Mouse (Mus musculus): ENCODE measurements around the gene Tgtp1.
"Not testable (repeated sequence)": the region's sequence is repeated elsewhere in the genome, so short reads cannot be mapped to it uniquely, and the experiment has no call there.

The Tgtp1 gene

DNA sequence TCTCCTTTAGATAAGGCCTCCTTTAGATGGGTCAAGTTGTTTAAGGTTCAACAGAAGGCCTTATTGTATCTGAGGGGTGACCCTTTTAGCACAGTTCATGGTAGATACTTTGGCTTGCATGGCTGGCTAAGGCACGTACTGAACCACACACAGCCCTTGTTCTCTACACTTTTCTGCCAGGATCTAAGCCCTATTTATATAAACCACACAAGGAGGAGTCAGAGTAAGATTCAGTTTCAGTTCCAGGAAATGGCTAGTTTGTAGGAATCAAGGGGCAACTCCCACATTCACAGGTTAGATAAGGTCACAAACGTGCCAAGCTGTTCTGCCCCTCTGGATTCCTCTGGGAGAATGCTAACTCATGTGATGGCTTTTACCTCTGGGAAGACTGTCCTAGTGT, at the start of gene Tgtp1:
Gene Tgtp1 (minus strand): TSS at position 155 of the 400 bp plus-strand sequence.
- H3K27me3 ChIP-seq (ENCODE audit: insufficient read depth, low read length); H3K4me3 ChIP-seq (replicated peaks; ENCODE audit: low read length); H3K9me3 ChIP-seq (ENCODE audit: low read length); H3K36me3 ChIP-seq (ENCODE audit: insufficient read depth, low read length): not testable (repeated sequence)
- H3K4me1 ChIP-seq (replicated peaks; ENCODE audit: low read depth, low read length) = peaks cover 23% of the 10 kb centered on the region

DNA sequence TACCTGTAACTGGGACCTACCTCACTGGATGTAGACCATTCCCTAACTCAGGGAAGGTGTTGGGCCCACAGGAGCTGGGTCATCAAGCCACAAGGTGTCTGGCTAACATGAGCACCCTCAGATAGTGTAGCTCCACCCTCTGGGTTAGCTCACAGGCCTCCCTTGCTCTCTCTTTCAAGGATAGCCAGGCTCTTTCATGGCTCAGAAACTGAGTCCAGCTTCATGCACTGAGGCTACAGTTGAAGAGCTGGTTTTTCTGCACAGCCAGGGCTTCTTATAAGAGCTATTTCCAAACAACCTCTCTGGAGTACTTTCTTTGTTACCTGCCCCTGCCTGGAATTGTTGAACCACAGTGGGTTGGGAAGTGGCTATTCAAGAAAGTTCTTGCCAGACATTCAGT, 18.1 kb upstream of the Tgtp1 start:
- H3K36me3 ChIP-seq (ENCODE audit: insufficient read depth, low read length); H3K4me3 ChIP-seq (replicated peaks; ENCODE audit: low read length); H3K27me3 ChIP-seq (ENCODE audit: insufficient read depth, low read length); H3K9me3 ChIP-seq (ENCODE audit: low read length); H3K4me1 ChIP-seq (replicated peaks; ENCODE audit: low read depth, low read length): not testable (repeated sequence)

DNA sequence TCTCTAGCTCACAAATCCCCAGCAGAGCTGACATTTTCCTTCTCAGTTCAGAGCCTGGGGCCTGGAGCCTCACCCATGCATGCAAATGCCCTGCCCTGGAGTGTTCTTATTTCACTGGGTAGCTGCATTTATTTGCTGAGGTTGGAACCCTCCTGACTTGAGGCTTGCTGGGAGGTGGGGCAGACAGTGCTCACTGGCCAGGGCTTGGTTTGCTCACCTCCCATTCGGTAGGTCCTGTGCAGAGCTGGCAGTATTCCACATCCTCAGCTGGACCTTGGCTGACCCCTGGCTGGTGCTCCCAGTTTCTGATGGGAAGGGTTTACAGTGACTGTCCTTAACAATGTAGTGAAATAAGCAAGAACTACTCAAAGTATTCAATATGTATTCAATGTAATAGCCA, 12.8 kb upstream of the Tgtp1 start:
- H3K36me3 ChIP-seq (ENCODE audit: insufficient read depth, low read length); H3K4me3 ChIP-seq (replicated peaks; ENCODE audit: low read length); H3K27me3 ChIP-seq (ENCODE audit: insufficient read depth, low read length); H3K9me3 ChIP-seq (ENCODE audit: low read length); H3K4me1 ChIP-seq (replicated peaks; ENCODE audit: low read depth, low read length): not testable (repeated sequence)

DNA sequence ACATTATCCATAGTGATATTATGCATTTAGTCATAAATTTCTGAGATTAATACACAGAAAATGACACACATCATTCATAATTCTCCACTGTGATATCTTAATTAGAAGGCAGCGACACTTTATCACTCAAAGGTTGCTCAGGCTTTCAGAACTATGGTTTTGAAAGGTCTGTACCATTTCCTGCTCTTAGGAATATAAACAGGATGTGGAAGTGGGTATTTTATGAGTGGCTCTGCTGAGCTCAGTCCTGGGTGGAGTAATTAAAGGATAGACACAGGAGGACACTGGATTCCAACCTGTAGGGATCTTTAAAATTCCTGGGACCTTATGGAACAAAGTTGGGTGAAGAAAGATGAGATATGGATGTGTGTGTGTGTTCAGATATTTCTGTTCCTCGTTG, 12.3 kb upstream of the Tgtp1 start:
- not testable (repeated sequence) for H3K27me3 ChIP-seq (ENCODE audit: insufficient read depth, low read length); H3K4me1 ChIP-seq (replicated peaks; ENCODE audit: low read depth, low read length); H3K4me3 ChIP-seq (replicated peaks; ENCODE audit: low read length); H3K9me3 ChIP-seq (ENCODE audit: low read length); H3K36me3 ChIP-seq (ENCODE audit: insufficient read depth, low read length)

DNA sequence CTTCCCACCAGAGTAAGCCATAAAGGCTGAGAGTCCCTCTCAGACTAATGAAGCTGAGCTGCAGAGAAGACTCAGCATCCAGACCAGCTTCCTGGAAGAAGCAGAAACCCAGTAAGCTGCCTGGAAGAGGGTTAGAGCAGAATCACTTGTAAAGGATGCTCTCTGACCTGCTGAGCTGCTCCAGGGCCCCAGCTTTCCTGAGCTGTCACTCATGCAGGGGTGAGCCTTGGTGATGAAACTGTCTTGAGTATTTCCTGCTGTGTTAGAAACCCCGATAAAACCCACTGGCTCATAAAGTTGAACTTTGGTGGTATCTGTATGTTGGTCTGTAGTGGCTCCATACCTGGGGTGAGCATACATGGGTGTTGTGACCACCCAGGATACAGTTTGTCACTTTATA, 6.4 kb upstream of the Tgtp1 start:
- H3K36me3 ChIP-seq (ENCODE audit: insufficient read depth, low read length); H3K4me1 ChIP-seq (replicated peaks; ENCODE audit: low read depth, low read length); H3K4me3 ChIP-seq (replicated peaks; ENCODE audit: low read length); H3K9me3 ChIP-seq (ENCODE audit: low read length); H3K27me3 ChIP-seq (ENCODE audit: insufficient read depth, low read length): not testable (repeated sequence)

DNA sequence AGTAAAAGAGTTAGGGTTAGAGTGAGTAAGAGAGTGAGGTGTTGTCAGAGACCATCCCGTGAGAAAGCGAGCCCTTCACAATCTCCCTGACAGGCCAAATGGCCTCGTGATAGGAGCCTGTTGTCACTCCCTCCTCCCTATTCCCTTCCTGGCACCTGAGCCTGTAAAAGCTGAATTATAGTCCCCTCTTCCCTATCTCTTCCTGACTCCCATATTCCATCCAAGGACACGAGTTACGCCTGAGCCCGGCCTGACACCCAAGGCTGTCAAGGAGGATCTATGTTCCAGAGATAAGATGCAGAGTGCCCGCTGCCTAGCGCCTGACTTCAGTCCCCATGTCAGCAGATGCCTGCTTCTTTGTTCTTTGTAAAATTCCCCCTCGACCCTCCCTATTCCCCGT, 676 bp downstream of the Tgtp1 start:
- H3K4me3 ChIP-seq (replicated peaks; ENCODE audit: low read length); H3K36me3 ChIP-seq (ENCODE audit: insufficient read depth, low read length); H3K9me3 ChIP-seq (ENCODE audit: low read length); H3K27me3 ChIP-seq (ENCODE audit: insufficient read depth, low read length): not testable (repeated sequence)
- peaks cover 23% of the 10 kb centered on the region for H3K4me1 ChIP-seq (replicated peaks; ENCODE audit: low read depth, low read length)

DNA sequence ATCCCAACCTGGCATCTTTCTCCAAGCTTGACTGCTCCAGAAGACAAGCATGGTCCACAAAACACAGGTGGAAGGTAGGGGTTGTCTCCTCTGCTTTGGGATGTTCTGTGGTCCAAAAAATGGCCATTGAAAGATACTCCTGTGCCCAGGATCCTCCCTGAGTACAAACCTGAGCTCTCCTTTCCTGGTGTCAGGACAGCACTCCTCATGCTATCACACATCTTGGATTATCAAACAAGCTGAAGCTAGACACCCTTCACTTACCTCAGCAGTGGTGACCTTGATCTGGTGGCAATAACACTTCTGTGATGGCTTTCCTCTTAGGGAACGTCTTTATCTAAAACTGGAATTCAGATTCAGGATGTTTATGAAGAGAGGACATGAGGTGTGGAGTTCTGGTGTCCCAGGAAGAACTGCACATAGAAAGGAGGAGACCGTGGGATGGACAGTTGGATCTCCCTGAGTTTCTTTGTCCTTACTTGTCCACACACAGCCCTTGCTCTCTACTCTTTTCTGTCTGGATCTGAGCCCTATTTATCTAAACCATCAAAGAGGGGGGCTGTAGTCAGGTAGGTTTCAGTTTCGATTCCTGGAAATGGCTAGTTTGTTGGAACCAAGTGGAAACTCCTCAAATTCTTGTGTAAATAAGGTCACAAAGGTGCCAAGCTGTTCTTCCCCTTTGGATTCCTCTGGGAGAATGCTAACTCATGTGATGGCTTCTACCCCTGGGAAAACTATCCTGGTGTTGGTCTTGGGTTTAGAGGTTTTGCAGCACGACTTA, 2.0 kb downstream of the Tgtp1 start, which contains the start of gene Gm12185:
Gene Gm12185 (minus strand): TSS at position 487 of the 781 bp plus-strand sequence.
- not testable (repeated sequence) for H3K27me3 ChIP-seq (ENCODE audit: insufficient read depth, low read length); H3K36me3 ChIP-seq (ENCODE audit: insufficient read depth, low read length); H3K4me3 ChIP-seq (replicated peaks; ENCODE audit: low read length); H3K9me3 ChIP-seq (ENCODE audit: low read length)
- H3K4me1 ChIP-seq (replicated peaks; ENCODE audit: low read depth, low read length) = peaks cover 23% of the 10 kb centered on the region

DNA sequence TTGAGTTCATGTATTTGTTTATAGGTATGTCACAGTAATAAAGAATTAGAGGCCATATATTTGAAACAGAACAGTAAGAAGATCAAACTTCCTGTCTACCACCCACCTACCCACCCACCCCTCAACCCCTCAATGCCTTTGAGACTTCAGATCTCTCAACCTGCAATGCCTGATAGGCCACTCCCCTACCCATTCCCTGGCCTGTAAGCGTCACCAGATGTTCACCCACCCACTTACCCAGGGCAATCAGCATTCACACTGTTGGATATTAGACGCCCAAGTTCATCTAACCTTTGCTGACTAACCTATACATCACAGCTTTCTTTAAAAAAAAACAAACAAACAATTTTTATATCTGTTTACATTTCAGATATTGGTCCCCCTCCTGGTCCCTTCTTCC, 4.0 kb downstream of the Tgtp1 start:
- peaks cover 23% of the 10 kb centered on the region for H3K4me1 ChIP-seq (replicated peaks; ENCODE audit: low read depth, low read length)
- H3K4me3 ChIP-seq (replicated peaks; ENCODE audit: low read length) = not testable (repeated sequence)

DNA sequence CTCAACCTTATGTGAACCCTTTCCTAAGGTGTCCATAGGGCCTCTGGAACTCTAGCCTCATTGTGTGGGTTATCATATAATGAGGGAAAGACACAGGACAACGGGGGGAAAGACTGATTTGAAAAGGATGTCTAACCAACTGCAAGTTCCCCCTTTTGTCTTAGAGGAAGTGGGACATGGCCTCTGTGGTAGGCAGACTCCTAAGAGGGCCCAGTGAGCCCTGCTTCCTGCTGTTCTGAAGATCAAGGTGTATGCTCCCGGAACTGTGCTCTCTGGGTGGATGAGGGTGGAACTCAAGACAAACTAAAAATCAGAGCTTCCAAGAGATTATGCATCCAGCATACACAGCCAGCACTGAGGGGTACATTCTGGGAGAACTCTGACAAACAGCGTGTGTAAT, 5.8 kb downstream of the Tgtp1 start:
- H3K9me3 ChIP-seq (ENCODE audit: low read length); H3K4me3 ChIP-seq (replicated peaks; ENCODE audit: low read length); H3K27me3 ChIP-seq (ENCODE audit: insufficient read depth, low read length); H3K36me3 ChIP-seq (ENCODE audit: insufficient read depth, low read length): not testable (repeated sequence)
- peaks cover 10% of the 10 kb centered on the region for H3K4me1 ChIP-seq (replicated peaks; ENCODE audit: low read depth, low read length)

More for the DNA sequence above, 4.0 kb downstream of the Tgtp1 start:
- H3K9me3 ChIP-seq (ENCODE audit: low read length); H3K27me3 ChIP-seq (ENCODE audit: insufficient read depth, low read length); H3K36me3 ChIP-seq (ENCODE audit: insufficient read depth, low read length): not testable (repeated sequence)

DNA sequence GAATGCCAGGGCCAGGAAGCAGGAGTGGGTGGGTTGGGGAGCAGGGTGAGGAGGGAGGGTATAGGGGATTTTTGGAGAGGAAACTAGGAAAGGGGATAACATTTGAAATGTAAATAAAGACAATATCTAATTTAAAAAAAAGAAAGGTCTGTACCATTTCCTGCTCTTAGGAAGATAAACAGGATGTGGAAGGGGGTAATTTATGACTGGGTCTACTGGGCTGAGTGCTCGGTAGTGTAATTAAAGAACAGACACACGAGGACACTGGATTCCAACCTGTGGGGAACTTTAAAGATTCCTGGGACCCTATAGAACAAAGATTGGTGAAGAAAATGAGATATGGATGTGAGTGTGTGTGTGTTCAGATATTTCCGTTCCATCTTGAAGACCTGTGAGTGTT, 11.1 kb downstream of the Tgtp1 start:
- H3K36me3 ChIP-seq (ENCODE audit: insufficient read depth, low read length); H3K27me3 ChIP-seq (ENCODE audit: insufficient read depth, low read length); H3K4me1 ChIP-seq (replicated peaks; ENCODE audit: low read depth, low read length); H3K9me3 ChIP-seq (ENCODE audit: low read length); H3K4me3 ChIP-seq (replicated peaks; ENCODE audit: low read length): not testable (repeated sequence)

DNA sequence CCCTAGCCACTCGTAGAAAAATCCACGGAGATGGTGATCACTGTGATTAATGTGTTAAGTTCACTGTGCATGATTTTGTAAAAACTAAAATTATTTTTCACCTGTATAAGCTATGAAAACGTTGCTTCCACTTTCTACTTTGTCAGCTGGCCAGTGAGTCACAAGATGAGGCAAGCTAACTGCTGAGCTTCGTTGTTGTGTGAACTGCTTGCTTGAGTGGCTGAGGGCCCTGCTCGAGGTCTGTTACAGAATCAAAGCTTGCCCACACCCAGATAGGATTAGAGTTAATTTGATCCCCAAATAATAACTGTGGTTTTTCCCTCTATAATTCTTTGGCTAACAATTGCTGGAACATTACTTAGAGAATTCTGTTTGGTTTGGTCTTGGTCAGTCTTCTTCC, 13.9 kb downstream of the Tgtp1 start:
- H3K36me3 ChIP-seq (ENCODE audit: insufficient read depth, low read length); H3K4me1 ChIP-seq (replicated peaks; ENCODE audit: low read depth, low read length); H3K27me3 ChIP-seq (ENCODE audit: insufficient read depth, low read length); H3K9me3 ChIP-seq (ENCODE audit: low read length); H3K4me3 ChIP-seq (replicated peaks; ENCODE audit: low read length): not testable (repeated sequence)

DNA sequence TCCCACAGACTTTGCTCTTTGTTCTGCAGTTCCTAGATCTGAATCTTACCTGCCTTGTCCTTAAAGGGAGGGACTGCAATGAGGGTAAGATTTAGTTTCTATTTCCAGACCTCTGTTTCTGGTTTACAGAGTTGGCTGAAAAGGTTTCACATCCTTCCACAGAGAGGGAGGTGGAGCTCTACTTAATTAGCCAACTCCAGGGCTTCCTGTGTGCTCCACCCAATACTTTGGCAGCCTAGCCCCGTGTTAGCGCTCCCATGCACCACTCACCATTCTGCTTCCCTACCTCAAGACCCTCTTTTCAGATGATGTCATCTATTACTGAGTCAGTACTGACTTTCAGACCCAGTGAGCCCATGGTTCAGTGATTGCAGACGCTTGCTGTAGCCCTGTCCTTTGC, 14.7 kb downstream of the Tgtp1 start, which contains the start of gene 9930111J21Rik1:
Gene 9930111J21Rik1 (minus strand): TSS at position 148 of the 400 bp plus-strand sequence.
- not testable (repeated sequence) for H3K4me3 ChIP-seq (replicated peaks; ENCODE audit: low read length); H3K36me3 ChIP-seq (ENCODE audit: insufficient read depth, low read length); H3K4me1 ChIP-seq (replicated peaks; ENCODE audit: low read depth, low read length); H3K9me3 ChIP-seq (ENCODE audit: low read length); H3K27me3 ChIP-seq (ENCODE audit: insufficient read depth, low read length)

DNA sequence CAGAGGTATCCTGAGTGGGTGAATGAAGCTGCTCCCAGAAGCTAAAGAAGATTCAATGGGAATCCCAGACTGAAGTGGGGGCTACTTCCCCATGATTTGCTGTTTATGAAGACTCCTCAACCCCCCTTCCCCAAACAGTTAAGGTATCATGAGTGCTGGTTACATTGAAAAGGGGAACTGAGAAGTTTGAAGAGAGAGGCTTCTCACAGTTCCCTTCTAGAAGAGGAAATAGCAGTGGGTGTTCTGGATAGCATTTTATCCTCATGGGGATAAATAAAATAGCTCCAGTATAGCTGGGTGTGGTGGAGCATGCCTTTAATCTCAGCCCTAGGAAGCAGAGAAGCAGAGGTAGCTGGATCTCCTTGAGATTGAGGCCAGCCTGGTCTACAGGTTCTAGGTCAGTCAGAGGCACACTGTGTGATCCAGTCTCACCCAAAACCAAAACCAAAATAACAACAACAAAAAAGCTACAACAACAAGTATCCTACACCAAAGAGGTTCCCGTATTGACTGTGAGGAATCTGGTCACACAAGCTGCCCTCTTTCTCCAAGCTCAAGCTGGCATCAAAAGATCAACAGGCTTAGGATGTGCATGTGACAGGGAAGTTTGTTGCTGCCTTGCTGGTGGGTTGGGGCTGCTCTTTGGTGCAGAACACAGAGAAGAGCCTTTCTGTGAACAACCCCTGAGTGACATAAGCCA, 15.6 kb downstream of the Tgtp1 start, which contains the start of gene Olfr56:
Gene Olfr56 (plus strand): TSS at position 650 of the 700 bp plus-strand sequence.
- not testable (repeated sequence) for H3K9me3 ChIP-seq (ENCODE audit: low read length); H3K36me3 ChIP-seq (ENCODE audit: insufficient read depth, low read length); H3K4me3 ChIP-seq (replicated peaks; ENCODE audit: low read length); H3K27me3 ChIP-seq (ENCODE audit: insufficient read depth, low read length); H3K4me1 ChIP-seq (replicated peaks; ENCODE audit: low read depth, low read length)

DNA sequence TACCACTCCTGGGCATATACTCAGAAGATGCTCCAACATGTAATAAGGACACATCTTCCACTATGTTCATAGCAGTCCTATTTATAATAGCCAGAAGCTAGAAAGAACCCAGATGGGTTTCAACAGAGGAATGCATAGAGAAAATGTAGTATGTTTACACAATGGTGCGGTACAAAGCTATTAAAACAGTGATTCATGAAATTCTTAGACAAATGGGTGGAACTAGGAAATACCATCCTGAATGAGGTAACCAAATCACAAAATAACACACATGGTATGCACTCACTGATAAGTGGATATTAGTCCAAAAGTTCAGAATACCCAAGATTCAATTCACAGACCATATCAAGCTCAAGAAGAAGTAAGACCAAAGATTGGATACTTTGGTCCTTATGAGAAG, 19.3 kb downstream of the Tgtp1 start:
- not testable (repeated sequence) for H3K27me3 ChIP-seq (ENCODE audit: insufficient read depth, low read length); H3K36me3 ChIP-seq (ENCODE audit: insufficient read depth, low read length); H3K9me3 ChIP-seq (ENCODE audit: low read length); H3K4me3 ChIP-seq (replicated peaks; ENCODE audit: low read length); H3K4me1 ChIP-seq (replicated peaks; ENCODE audit: low read depth, low read length)
